Mouse (Mus musculus) forebrain, embryonic 11.5 days (tissue): Measurements from ENCODE around the gene Tdrd12. TPM values are rescaled to one million over a fixed set of nuclear protein-coding genes. Genes with fewer than 3 reads are reported as not detected.

Experiments
- ATAC-seq: fragments of 200-750 bp; cut with Nextera tagmentation; replicated peaks from 2 replicates; pipeline ENCODE4 v1.8.0; 2017; ENCODE audit warnings: moderate TSS enrichment; ENCODE audit not compliant: low FRiP score
- DNase-seq: peaks from one replicate; pipeline ENCODE4 v3.0.0-alpha.2; 2017; ENCODE audit warnings: low spot score
- H3K27ac ChIP-seq: fragments of 300-500 bp; sonication (generic); 2 replicates; pipeline ENCODE4 v1.5.1; 2014; ENCODE audit warnings: low read depth, low read length
- H3K27me3 ChIP-seq: fragments of 300-500 bp; sonication (generic); 2 replicates; pipeline ENCODE4 v1.6.1; 2014; ENCODE audit warnings: mild to moderate bottlenecking, low read length, mixed read lengths; ENCODE audit not compliant: control insufficient read depth, insufficient read depth
- H3K36me3 ChIP-seq: fragments of 300-500 bp; sonication (generic); 2 replicates; pipeline ENCODE4 v1.6.1; 2014; ENCODE audit warnings: mild to moderate bottlenecking, low read length, moderate library complexity, mixed read lengths; ENCODE audit not compliant: control insufficient read depth, insufficient read depth
- H3K4me1 ChIP-seq: fragments of 300-500 bp; sonication (generic); replicated peaks from 2 replicates; pipeline ENCODE4 v1.6.1; 2014; ENCODE audit warnings: low read length, mixed read lengths; ENCODE audit not compliant: control insufficient read depth, insufficient read depth
- H3K4me2 ChIP-seq: fragments of 300-500 bp; sonication (generic); 2 replicates; pipeline ENCODE4 v1.6.1; 2014; ENCODE audit warnings: low read depth, mild to moderate bottlenecking, low read length, moderate library complexity, mixed read lengths; ENCODE audit not compliant: severe bottlenecking
- H3K4me3 ChIP-seq: fragments of 300-500 bp; sonication (generic); 2 replicates; pipeline ENCODE4 v1.5.1; 2014; ENCODE audit warnings: low read depth, low read length
- H3K9ac ChIP-seq: fragments of 300-500 bp; sonication (generic); 2 replicates; pipeline ENCODE4 v1.6.1; 2014; ENCODE audit warnings: low read length
- H3K9me3 ChIP-seq: fragments of 300-500 bp; sonication (generic); 2 replicates; pipeline ENCODE4 v1.6.1; 2016; ENCODE audit warnings: low read length, mixed read lengths; ENCODE audit not compliant: control insufficient read depth
- WGBS: fragments of 180-500 bp; shearing (Covaris S2); extraction: QIAGEN DNeasy Blood & Tissue Kit; methylation state at CpG from one replicate; pipeline ENCODE4 v1.1.7; 2014; 5-methylcytosine and 5-hydroxymethylcytosine counted together
- polyA plus RNA-seq: library from polyadenylated mRNA; unstranded; fragments of >200 nt; fragmentation: Nextera tagmentation; extraction: Ambion mirVana; gene quantifications from 2 replicates; pipeline ENCODE4 v1.2.1, GENCODE M21; 2014

Gene Tdrd12
- polyA plus RNA-seq, 1 experiment from 2014 or later = not detected

DNA sequence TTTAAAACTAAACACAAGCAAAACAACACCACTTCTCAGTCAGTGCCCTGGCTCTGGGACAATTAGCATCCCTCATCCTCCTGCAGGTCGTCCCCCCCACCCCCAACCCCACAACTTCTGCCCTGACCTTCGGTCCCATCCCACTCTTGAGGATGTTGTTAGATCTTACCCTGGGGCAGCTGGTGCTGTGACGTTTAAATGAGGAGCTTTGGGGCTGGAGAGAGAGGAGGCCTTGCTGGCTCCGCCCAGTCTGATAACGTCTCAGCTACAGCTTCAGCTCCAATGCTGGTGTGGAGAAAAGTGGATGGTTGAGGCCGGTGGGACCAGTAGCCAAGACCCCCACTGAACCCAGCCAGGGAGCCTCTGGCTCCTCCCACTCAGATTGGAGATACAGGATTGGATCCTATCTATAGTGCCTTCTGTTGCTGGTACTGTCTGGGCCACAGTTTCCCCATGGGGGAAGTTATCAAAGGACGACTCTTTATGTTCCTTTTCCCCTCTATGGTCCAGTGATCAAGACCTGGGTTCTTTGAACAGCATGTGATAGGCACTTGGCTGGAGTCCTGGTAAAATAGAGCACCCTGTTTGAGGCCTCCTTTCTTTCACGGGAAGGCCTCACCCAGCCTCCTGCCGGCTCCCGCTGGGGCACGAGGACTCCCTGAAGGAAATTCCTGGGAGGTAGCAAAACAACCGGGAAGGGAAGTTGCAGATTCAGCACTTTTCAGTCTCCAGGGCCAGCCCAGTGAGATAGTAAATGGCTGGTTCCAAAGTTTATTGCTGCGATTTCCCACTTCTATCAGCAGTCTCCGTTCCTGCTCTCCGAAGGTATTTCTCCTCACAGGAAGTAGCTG is 89.3 kb downstream of the Tdrd12 start, which contains the start of gene Slc7a9:
Slc7a9 (plus strand) TSS at position 801 of the 851 bp plus-strand sequence.
- Histone ChIP-seq H3K4me2 (no peak within 1 kb of the TSS), H3K4me1 (no peaks in the 10 kb centered on the region), H3K27ac (no peak within 1 kb of the TSS), H3K36me3 (no peaks in the 10 kb centered on the region), H3K9me3 (no peaks in the 10 kb centered on the region), H3K9ac (no peak within 1 kb of the TSS), H3K27me3 (no peaks in the 10 kb centered on the region), H3K4me3 (no peak within 1 kb of the TSS)
- ATAC-seq = no peak
- no peak for DNase-seq
- 33% methylated on average over 15 of the region's 15 CpGs for WGBS

DNA sequence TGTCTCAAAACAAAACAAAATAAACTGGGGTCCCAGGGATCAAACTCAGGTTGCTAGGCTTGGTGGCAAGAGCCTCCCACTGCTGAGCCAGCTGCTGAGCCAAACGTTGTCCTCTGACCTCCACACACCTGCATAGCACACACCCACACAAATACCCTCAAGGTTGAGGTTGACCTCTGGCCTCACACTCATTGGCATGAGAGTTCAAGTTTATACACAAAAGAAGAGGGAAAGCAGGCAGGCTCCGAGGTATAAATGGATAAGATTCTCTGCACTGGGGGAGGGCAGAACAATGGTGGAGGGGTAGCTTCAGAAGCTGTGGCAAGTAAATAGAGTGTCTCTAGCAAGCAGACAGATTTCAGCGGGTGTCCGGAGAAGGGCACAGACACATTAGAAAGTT is 90.0 kb downstream of the Tdrd12 start:
- Histone ChIP-seq H3K4me1 (no peaks in the 10 kb centered on the region), H3K4me3 (no peak overlapping the region), H3K9ac (no peak overlapping the region), H3K27ac (no peak overlapping the region), H3K27me3 (no peaks in the 10 kb centered on the region), H3K9me3 (no peaks in the 10 kb centered on the region), H3K4me2 (no peak overlapping the region), H3K36me3 (no peaks in the 10 kb centered on the region)
- DNase-seq = no peak
- ATAC-seq = no peak
- 35% methylated on average over 4 of the region's 4 CpGs for WGBS

DNA sequence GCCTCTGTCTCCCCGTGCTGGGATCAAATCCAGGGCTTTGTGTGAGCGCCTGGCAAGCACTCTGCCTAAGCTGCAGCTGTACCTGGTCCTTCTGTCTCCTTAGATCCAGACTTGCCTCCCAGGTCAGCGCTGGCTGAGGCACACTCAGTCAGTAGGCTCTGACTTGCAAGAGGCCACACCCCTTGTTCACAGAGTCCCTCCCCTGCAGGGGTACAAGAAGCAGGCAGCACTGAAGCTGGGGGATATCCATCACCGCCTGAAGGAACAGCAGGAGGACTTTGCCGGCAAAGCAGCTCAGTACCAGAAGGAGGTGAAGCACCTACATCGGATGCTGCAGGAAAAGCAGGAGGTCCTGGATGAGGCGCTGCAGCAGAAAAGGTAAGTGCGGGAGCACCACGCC is 102.3 kb downstream of the Tdrd12 start:
- Histone ChIP-seq H3K4me2 (no peak overlapping the region), H3K4me3 (no peak overlapping the region), H3K27me3 (no peaks in the 10 kb centered on the region), H3K4me1 (0 out of 2 replicates have a peak, but pooled peaks cover 3% of the 10 kb centered on the region), H3K27ac (no peak overlapping the region), H3K36me3 (peaks cover 7% of the 10 kb centered on the region; the same call in 1 of the 2 replicates), H3K9ac (no peak overlapping the region), H3K9me3 (no peaks in the 10 kb centered on the region)
- ATAC-seq (no peak), DNase-seq (no peak)
- WGBS = 76% methylated on average over 9 of the region's 9 CpGs

DNA sequence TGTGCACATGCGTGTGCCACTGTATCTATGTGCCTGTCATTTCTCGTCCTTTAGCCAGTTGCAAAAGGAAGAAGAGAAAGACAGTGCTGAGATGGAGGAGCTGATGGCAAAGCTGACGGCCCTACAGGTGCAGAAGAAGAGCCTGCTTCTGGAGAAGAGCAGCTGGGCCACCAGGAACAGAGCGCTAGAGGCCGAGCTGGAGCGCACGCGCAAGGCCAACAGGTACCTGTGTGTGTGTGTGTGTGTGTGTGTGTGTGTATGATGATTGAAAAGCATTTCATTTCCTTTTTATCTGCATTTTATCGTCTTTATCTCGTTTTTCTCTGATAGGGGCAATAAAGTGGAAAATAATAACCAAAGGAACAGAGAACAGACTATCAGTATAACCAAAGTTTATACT is 109.4 kb downstream of the Tdrd12 start:
- no peaks in the 10 kb centered on the region for H3K27me3 ChIP-seq
- H3K36me3 ChIP-seq = peaks cover 6% of the 10 kb centered on the region
- no peak overlapping the region for H3K27ac ChIP-seq
- DNase-seq = no peak
- no peak overlapping the region for H3K9ac ChIP-seq
- ATAC-seq = no peak
- H3K4me3 ChIP-seq = no peak overlapping the region
- 93% methylated on average over 10 of the region's 10 CpGs for WGBS
- no peak overlapping the region for H3K4me2 ChIP-seq
- H3K4me1 ChIP-seq = no peaks in the 10 kb centered on the region
- no peaks in the 10 kb centered on the region for H3K9me3 ChIP-seq

DNA sequence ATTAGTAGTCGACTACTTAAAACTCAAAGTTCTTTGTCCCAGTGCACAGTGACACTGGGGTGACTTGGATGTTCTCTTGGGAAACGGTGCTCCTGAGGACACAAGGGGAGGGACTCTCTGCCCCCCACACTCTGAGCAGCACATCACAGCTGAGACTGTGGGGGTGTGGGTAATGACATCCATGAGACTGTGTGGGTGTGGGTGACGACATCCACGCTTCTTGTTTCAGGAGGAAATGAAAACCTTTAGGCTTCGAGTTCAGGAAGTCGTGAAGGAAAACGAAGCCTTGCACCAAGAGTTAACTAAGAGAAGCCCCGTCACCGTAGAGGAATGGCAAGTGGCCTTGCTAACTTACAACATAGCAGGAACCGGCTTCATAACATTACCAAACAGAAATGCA is 114.5 kb downstream of the Tdrd12 start:
- DNase-seq = no peak
- Histone ChIP-seq H3K4me1 (no peaks in the 10 kb centered on the region), H3K4me3 (no peak overlapping the region), H3K27me3 (no peaks in the 10 kb centered on the region), H3K9ac (no peak overlapping the region), H3K36me3 (peaks cover 10% of the 10 kb centered on the region; the same call in 1 of the 2 replicates), H3K9me3 (no peaks in the 10 kb centered on the region), H3K27ac (no peak overlapping the region), H3K4me2 (no peak overlapping the region)
- ATAC-seq = no peak
- 92% methylated on average over 10 of the region's 10 CpGs for WGBS

Other genes with a start within 250 kb of the Tdrd12 start
- 19.5 and 19.7 TPM in 2 replicates for gene Gpatch1, start 219.3 kb downstream of the Tdrd12 start, polyA plus RNA-seq
- gene Rhpn2, start 203.6 kb downstream of the Tdrd12 start, polyA plus RNA-seq = 1.6 and 2.9 TPM in 2 replicates
- 26.4 and 27.2 TPM in 2 replicates for gene Faap24, start 140.9 kb downstream of the Tdrd12 start, polyA plus RNA-seq
- gene Cep89, start 140.7 kb downstream of the Tdrd12 start, polyA plus RNA-seq = 58.2 and 61.7 TPM in 2 replicates
- gene Slc7a9, start 88.9 kb downstream of the Tdrd12 start, polyA plus RNA-seq = 0.24 TPM in 1 of 2 replicates, not detected in the other
- gene Nudt19, start 18.6 kb upstream of the Tdrd12 start, polyA plus RNA-seq = 43.3 and 45.7 TPM in 2 replicates
- gene Rgs9bp, start 47.8 kb upstream of the Tdrd12 start, polyA plus RNA-seq = 0.21 and 0.32 TPM in 2 replicates
- 30.5 and 35.9 TPM in 2 replicates for gene Ankrd27, start 48.5 kb upstream of the Tdrd12 start, polyA plus RNA-seq
- 305 TPM in 2 replicates for gene Pdcd5, start 109.8 kb upstream of the Tdrd12 start, polyA plus RNA-seq
- 36.7 and 43.9 TPM in 2 replicates for gene Dpy19l3, start 216.7 kb upstream of the Tdrd12 start, polyA plus RNA-seq